Mouse (Mus musculus) lung, postnatal 0 days (tissue): ENCODE measurements around the gene Sgcg.

Source experiments
- CTCF ChIP-seq: IDR thresholded peaks from 2 replicates; pipeline ENCODE4 v1.5.1; 2016; ENCODE audit warnings: antibody characterized with exemption, mild to moderate bottlenecking
- EP300 ChIP-seq: IDR thresholded peaks from 2 replicates; pipeline ENCODE4 v1.6.1; 2016; ENCODE audit warnings: antibody characterized with exemption, mild to moderate bottlenecking, control low read depth

GRCm38 (mm10) chr14:61171261-61171970 is 86.9 kb downstream of the Sgcg start:
- TF ChIP-seq EP300, result no peak
- no peak for TF ChIP-seq CTCF
